Mouse (Mus musculus) kidney, adult 2 months (tissue): Measurements from ENCODE around the gene Gsg1l.

Experiments used
- CTCF ChIP-seq: fragments of 200-500 bp; conservative IDR thresholded peaks from 2 replicates; pipeline ENCODE4 v1.5.1; 2011; ENCODE audit warnings: low read depth, mild to moderate bottlenecking, control low read depth, low read length, moderate library complexity, mixed read lengths; ENCODE audit not compliant: insufficient read depth, insufficient read length
- POLR2A ChIP-seq: fragments of 200-500 bp; IDR thresholded peaks from one replicate; pipeline ENCODE4 v1.6.1; 2011; ENCODE audit warnings: low read depth, low read length, control low read depth

DNA sequence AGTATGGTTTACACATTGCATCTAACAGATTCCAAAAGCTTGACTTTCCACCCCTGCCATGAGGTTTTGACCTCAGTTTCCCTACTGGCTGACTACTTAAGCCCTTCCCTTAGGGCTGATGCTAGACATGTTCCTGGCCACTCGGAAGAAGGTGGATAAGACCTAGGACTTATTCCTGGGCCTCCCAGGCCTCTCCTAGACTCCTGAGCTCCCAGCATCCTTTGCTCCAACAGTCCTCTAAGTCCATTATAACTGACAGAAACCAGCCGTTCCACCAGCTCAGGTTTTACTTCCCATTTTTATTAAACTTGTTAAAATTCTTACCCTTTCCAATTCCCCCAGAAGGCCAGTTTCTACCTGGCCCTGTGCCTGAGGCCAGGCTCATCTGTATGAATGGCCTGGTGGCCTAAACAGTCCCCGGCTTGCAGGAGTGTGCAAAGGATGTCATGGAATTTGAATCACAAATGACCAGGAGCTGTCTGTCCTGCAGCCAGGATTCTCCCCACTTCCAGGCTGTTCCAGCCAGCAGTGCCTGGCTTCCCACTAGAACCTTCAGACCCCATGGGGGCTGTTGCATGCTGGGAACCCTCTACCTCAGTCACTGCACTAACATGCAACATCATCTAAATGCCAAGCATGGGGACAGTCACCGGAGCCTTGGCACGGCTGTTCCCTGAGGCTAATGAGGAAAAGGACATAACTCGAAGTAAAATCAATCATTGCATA lies 139.7 kb downstream of the Gsg1l start:
- no peak for TF ChIP-seq CTCF
- no peak for TF ChIP-seq POLR2A
